Mouse (Mus musculus): Measurements from ENCODE around the gene Ntsr2. TPM values are rescaled to one million over a fixed set of nuclear protein-coding genes. Genes with fewer than 3 reads are reported as not detected.

The Ntsr2 gene
- polyA plus RNA-seq, 1 experiment from 2014 or later: 0.34 TPM

- Histone ChIP-seq H3K36me3 (ENCODE audit: insufficient read depth, low read length) (no peaks in the 10 kb centered on the region), H3K27ac (ENCODE audit: low read length) (no peak overlapping the region), H3K9ac (replicated peaks; ENCODE audit: low read length) (no peak overlapping the region), H3K4me1 (ENCODE audit: insufficient read depth, low read length) (no peaks in the 10 kb centered on the region), H3K27me3 (ENCODE audit: insufficient read depth, low read length) (no peaks in the 10 kb centered on the region), H3K9me3 (ENCODE audit: low read length) (no peaks in the 10 kb centered on the region), H3K4me2 (replicated peaks; ENCODE audit: low read depth, low read length) (no peak overlapping the region), H3K4me3 (ENCODE audit: low read length) (no peak overlapping the region)
- WGBS: 88% methylated on average over 1 of the region's 1 CpGs
- ATAC-seq (ENCODE audit: low FRiP score, low TSS enrichment): no peak
These were observed 22.4 kb upstream of the Ntsr2 start for GRCm38 (mm10) chr12:16630866-16631185.

GRCm38 (mm10) chr12:16631423-16631822 lies 21.8 kb upstream of the Ntsr2 start:
- ATAC-seq (ENCODE audit: low FRiP score, low TSS enrichment): no peak
- Histone ChIP-seq H3K4me2 (replicated peaks; ENCODE audit: low read depth, low read length) (no peak overlapping the region), H3K27ac (ENCODE audit: low read length) (no peak overlapping the region), H3K4me3 (ENCODE audit: low read length) (no peak overlapping the region), H3K9ac (replicated peaks; ENCODE audit: low read length) (no peak overlapping the region), H3K4me1 (ENCODE audit: insufficient read depth, low read length) (no peaks in the 10 kb centered on the region), H3K36me3 (ENCODE audit: insufficient read depth, low read length) (no peaks in the 10 kb centered on the region), H3K27me3 (ENCODE audit: insufficient read depth, low read length) (no peaks in the 10 kb centered on the region), H3K9me3 (ENCODE audit: low read length) (no peaks in the 10 kb centered on the region)
- WGBS: 73% methylated on average over 2 of the region's 2 CpGs

GRCm38 (mm10) chr12:16633235-16633634 lies 19.9 kb upstream of the Ntsr2 start:
- H3K4me1 ChIP-seq (ENCODE audit: insufficient read depth, low read length): no peaks in the 10 kb centered on the region
- H3K27me3 ChIP-seq (ENCODE audit: insufficient read depth, low read length): no peaks in the 10 kb centered on the region
- H3K9me3 ChIP-seq (ENCODE audit: low read length): no peaks in the 10 kb centered on the region
- WGBS: 57% methylated on average over 6 of the region's 6 CpGs
- no peak overlapping the region for H3K4me2 ChIP-seq (replicated peaks; ENCODE audit: low read depth, low read length)
- no peak overlapping the region for H3K9ac ChIP-seq (replicated peaks; ENCODE audit: low read length)
- H3K36me3 ChIP-seq (ENCODE audit: insufficient read depth, low read length): no peaks in the 10 kb centered on the region
- ATAC-seq (ENCODE audit: low FRiP score, low TSS enrichment): no peak
- H3K4me3 ChIP-seq (ENCODE audit: low read length): no peak overlapping the region
- no peak overlapping the region for H3K27ac ChIP-seq (ENCODE audit: low read length)

GRCm38 (mm10) chr12:16634075-16634813 lies 18.9 kb upstream of the Ntsr2 start:
- Histone ChIP-seq H3K36me3 (ENCODE audit: insufficient read depth, low read length) (no peaks in the 10 kb centered on the region), H3K4me1 (ENCODE audit: insufficient read depth, low read length) (no peaks in the 10 kb centered on the region), H3K27ac (ENCODE audit: low read length) (no peak overlapping the region), H3K27me3 (ENCODE audit: insufficient read depth, low read length) (no peaks in the 10 kb centered on the region), H3K9me3 (ENCODE audit: low read length) (no peaks in the 10 kb centered on the region), H3K9ac (replicated peaks; ENCODE audit: low read length) (no peak overlapping the region), H3K4me3 (ENCODE audit: low read length) (no peak overlapping the region), H3K4me2 (replicated peaks; ENCODE audit: low read depth, low read length) (no peak overlapping the region)
- 59% methylated on average over 14 of the region's 14 CpGs for WGBS
- no peak for ATAC-seq (ENCODE audit: low FRiP score, low TSS enrichment)

GRCm38 (mm10) chr12:16635816-16636215 lies 17.4 kb upstream of the Ntsr2 start:
- H3K9ac ChIP-seq (replicated peaks; ENCODE audit: low read length): no peak overlapping the region
- H3K36me3 ChIP-seq (ENCODE audit: insufficient read depth, low read length): no peaks in the 10 kb centered on the region
- H3K9me3 ChIP-seq (ENCODE audit: low read length): no peaks in the 10 kb centered on the region
- H3K27ac ChIP-seq (ENCODE audit: low read length): no peak overlapping the region
- H3K4me3 ChIP-seq (ENCODE audit: low read length): no peak overlapping the region
- no peaks in the 10 kb centered on the region for H3K27me3 ChIP-seq (ENCODE audit: insufficient read depth, low read length)
- ATAC-seq (ENCODE audit: low FRiP score, low TSS enrichment): no peak
- 71% methylated on average over 6 of the region's 6 CpGs for WGBS
- no peak overlapping the region for H3K4me2 ChIP-seq (replicated peaks; ENCODE audit: low read depth, low read length)
- H3K4me1 ChIP-seq (ENCODE audit: insufficient read depth, low read length): no peaks in the 10 kb centered on the region

- Histone ChIP-seq H3K36me3 (ENCODE audit: insufficient read depth, low read length) (no peaks in the 10 kb centered on the region), H3K4me2 (replicated peaks; ENCODE audit: low read depth, low read length) (no peak overlapping the region), H3K27ac (ENCODE audit: low read length) (no peak overlapping the region), H3K9me3 (ENCODE audit: low read length) (no peaks in the 10 kb centered on the region), H3K9ac (replicated peaks; ENCODE audit: low read length) (no peak overlapping the region), H3K4me3 (ENCODE audit: low read length) (no peak overlapping the region), H3K4me1 (ENCODE audit: insufficient read depth, low read length) (no peaks in the 10 kb centered on the region), H3K27me3 (ENCODE audit: insufficient read depth, low read length) (no peaks in the 10 kb centered on the region)
- WGBS: 71% methylated on average over 12 of the region's 12 CpGs
- no peak for ATAC-seq (ENCODE audit: low FRiP score, low TSS enrichment)
These were observed 14.0 kb upstream of the Ntsr2 start for GRCm38 (mm10) chr12:16639078-16639771.

- ATAC-seq (ENCODE audit: low FRiP score, low TSS enrichment): no peak
- Histone ChIP-seq H3K4me3 (ENCODE audit: low read length) (no peak overlapping the region), H3K27me3 (ENCODE audit: insufficient read depth, low read length) (no peaks in the 10 kb centered on the region), H3K36me3 (ENCODE audit: insufficient read depth, low read length) (no peaks in the 10 kb centered on the region), H3K4me1 (ENCODE audit: insufficient read depth, low read length) (no peaks in the 10 kb centered on the region), H3K27ac (ENCODE audit: low read length) (no peak overlapping the region), H3K9ac (replicated peaks; ENCODE audit: low read length) (no peak overlapping the region), H3K9me3 (ENCODE audit: low read length) (no peaks in the 10 kb centered on the region), H3K4me2 (replicated peaks; ENCODE audit: low read depth, low read length) (no peak overlapping the region)
- 82% methylated on average over 6 of the region's 6 CpGs for WGBS
These were observed 13.1 kb upstream of the Ntsr2 start for GRCm38 (mm10) chr12:16640075-16640474.

- no peak overlapping the region for H3K9ac ChIP-seq (replicated peaks; ENCODE audit: low read length)
- no peaks in the 10 kb centered on the region for H3K4me1 ChIP-seq (ENCODE audit: insufficient read depth, low read length)
- H3K4me3 ChIP-seq (ENCODE audit: low read length): no peak overlapping the region
- no peak overlapping the region for H3K4me2 ChIP-seq (replicated peaks; ENCODE audit: low read depth, low read length)
- no peaks in the 10 kb centered on the region for H3K27me3 ChIP-seq (ENCODE audit: insufficient read depth, low read length)
- 57% methylated on average over 5 of the region's 5 CpGs for WGBS
- no peaks in the 10 kb centered on the region for H3K9me3 ChIP-seq (ENCODE audit: low read length)
- ATAC-seq (ENCODE audit: low FRiP score, low TSS enrichment): no peak
- H3K36me3 ChIP-seq (ENCODE audit: insufficient read depth, low read length): no peaks in the 10 kb centered on the region
- no peak overlapping the region for H3K27ac ChIP-seq (ENCODE audit: low read length)
These were observed 11.2 kb upstream of the Ntsr2 start for GRCm38 (mm10) chr12:16642000-16642399.

GRCm38 (mm10) chr12:16643508-16644345 lies 9.5 kb upstream of the Ntsr2 start:
- Histone ChIP-seq H3K27ac (ENCODE audit: low read length) (no peak overlapping the region), H3K36me3 (ENCODE audit: insufficient read depth, low read length) (no peaks in the 10 kb centered on the region), H3K27me3 (ENCODE audit: insufficient read depth, low read length) (no peaks in the 10 kb centered on the region), H3K4me3 (ENCODE audit: low read length) (no peak overlapping the region), H3K9ac (replicated peaks; ENCODE audit: low read length) (no peak overlapping the region), H3K4me2 (replicated peaks; ENCODE audit: low read depth, low read length) (no peak overlapping the region), H3K9me3 (ENCODE audit: low read length) (no peaks in the 10 kb centered on the region), H3K4me1 (ENCODE audit: insufficient read depth, low read length) (no peaks in the 10 kb centered on the region)
- no peak for ATAC-seq (ENCODE audit: low FRiP score, low TSS enrichment)
- WGBS: 52% methylated on average over 12 of the region's 12 CpGs

- Histone ChIP-seq H3K9me3 (ENCODE audit: low read length) (no peaks in the 10 kb centered on the region), H3K36me3 (ENCODE audit: insufficient read depth, low read length) (no peaks in the 10 kb centered on the region), H3K27me3 (ENCODE audit: insufficient read depth, low read length) (no peaks in the 10 kb centered on the region), H3K4me3 (ENCODE audit: low read length) (no peak overlapping the region), H3K4me2 (replicated peaks; ENCODE audit: low read depth, low read length) (no peak overlapping the region), H3K4me1 (ENCODE audit: insufficient read depth, low read length) (no peaks in the 10 kb centered on the region), H3K27ac (ENCODE audit: low read length) (no peak overlapping the region), H3K9ac (replicated peaks; ENCODE audit: low read length) (no peak overlapping the region)
- no peak for ATAC-seq (ENCODE audit: low FRiP score, low TSS enrichment)
- WGBS: 51% methylated on average over 8 of the region's 8 CpGs
These were observed 8.5 kb upstream of the Ntsr2 start for GRCm38 (mm10) chr12:16644698-16645097.

Data from kidney, embryonic 16.5 days (tissue).